Comparison of ENCODE assay signal across 8 mouse cellular contexts in genomic region chrX:61709302-61710033, GRCm38 (mm10). TPM values are rescaled to one million over a fixed set of nuclear protein-coding genes. Genes with fewer than 3 reads are reported as not detected.
DNase-seq lines count a peak whose midpoint lies in the region; ATAC-seq lines count a peak whose summit lies in the region.

Gene Ldoc1 (plus strand): TSS chrX:61709497.

- no peaks in the 10 kb centered on the region for H3K4me1 ChIP-seq in forebrain, embryonic 10.5 days
- no peaks in the 10 kb centered on the region for H3K4me1 ChIP-seq in liver, embryonic 16.5 days (ENCODE audit: control insufficient read depth, low read depth, low read length)

- WGBS in forebrain, embryonic 10.5 days, result 38% methylated on average over 34 of the region's 34 CpGs
- WGBS in liver, embryonic 16.5 days (ENCODE audit: insufficient replicate concordance), result 32% methylated on average over 34 of the region's 34 CpGs

- H3K27me3 ChIP-seq in forebrain, embryonic 10.5 days (ENCODE audit: poor library complexity, severe bottlenecking), result no peaks in the 10 kb centered on the region
- H3K27me3 ChIP-seq in liver, embryonic 16.5 days (ENCODE audit: control insufficient read depth, insufficient read depth, low read depth, low read length), result no peaks in the 10 kb centered on the region

- H3K36me3 ChIP-seq in forebrain, embryonic 10.5 days (replicated peaks), result no peaks in the 10 kb centered on the region
- H3K36me3 ChIP-seq in liver, embryonic 16.5 days (ENCODE audit: control insufficient read depth, insufficient read depth), result no peaks in the 10 kb centered on the region

- peak; percentile 90 for ATAC-seq in cerebellum, adult (ENCODE audit: insufficient number of reproducible peaks, low FRiP score, low TSS enrichment)
- no peak for ATAC-seq in liver, embryonic 16.5 days (ENCODE audit: low read depth)

- H3K4me2 ChIP-seq in liver, embryonic 16.5 days (ENCODE audit: low read depth, low read length), result 0 out of 2 replicates have a peak within 1 kb of the TSS, but pooled peaks have one; percentile 17

- H3K9ac ChIP-seq in liver, embryonic 16.5 days (ENCODE audit: low read depth, low read length), result no peak within 1 kb of the TSS

- H3K4me3 ChIP-seq in forebrain, embryonic 10.5 days, result peak within 1 kb of the TSS; percentile 48
- no peak within 1 kb of the TSS for H3K4me3 ChIP-seq in liver, embryonic 16.5 days (ENCODE audit: low read depth, low read length)

- H3K27ac ChIP-seq in forebrain, embryonic 10.5 days, result no peak within 1 kb of the TSS
- H3K27ac ChIP-seq in liver, embryonic 16.5 days (ENCODE audit: low read length), result no peak within 1 kb of the TSS

- no peaks in the 10 kb centered on the region for H3K9me3 ChIP-seq in forebrain, embryonic 10.5 days
- no peaks in the 10 kb centered on the region for H3K9me3 ChIP-seq in liver, embryonic 16.5 days (replicated peaks; ENCODE audit: control insufficient read depth, low read length)

- DNase-seq in cerebellum, postnatal 4 days (ENCODE audit: low spot score in 2 of 2), result no peak
- DNase-seq in ES-CJ7 (ENCODE audit: low read depth, low spot score), result peak; percentile 56
- peak; percentile 14 for DNase-seq in forebrain, embryonic 10.5 days (ENCODE audit: extremely low spot score, low spot score)
- no peak for DNase-seq in T-cell, adult 2 months (ENCODE audit: low spot score)
- DNase-seq in lung, postnatal 14 days, result no peak
- DNase-seq in layer of hippocampus, adult 9-11 months, result no peak

RNA-seq across cellular contexts. Expression of gene Ldoc1, which starts in this region (rescaled TPM):
- polyA plus RNA-seq in forebrain, embryonic 10.5 days (2016; fragmentation: Nextera tagmentation; extraction: Ambion mirVana), result 1.4 and 1.5 TPM in 2 replicates
- polyA plus RNA-seq in liver, embryonic 16.5 days (2015; fragmentation: Nextera tagmentation; extraction: Ambion mirVana), result 0.06 TPM in 1 of 2 replicates, not detected in the other

Comparison
In these comparisons a context has a peak if more than half of its experiments do, and no peak if none do; other contexts are left out.
1. DNase-seq: peak in ES-CJ7 (single experiment) and forebrain, embryonic 10.5 days (single experiment); none in cerebellum, postnatal 4 days (0 of 2), T-cell, adult 2 months (single experiment), lung, postnatal 14 days (single experiment) and layer of hippocampus, adult 9-11 months (single experiment).